Mouse (Mus musculus): Measurements from ENCODE around the gene Wfdc5.

DNA sequence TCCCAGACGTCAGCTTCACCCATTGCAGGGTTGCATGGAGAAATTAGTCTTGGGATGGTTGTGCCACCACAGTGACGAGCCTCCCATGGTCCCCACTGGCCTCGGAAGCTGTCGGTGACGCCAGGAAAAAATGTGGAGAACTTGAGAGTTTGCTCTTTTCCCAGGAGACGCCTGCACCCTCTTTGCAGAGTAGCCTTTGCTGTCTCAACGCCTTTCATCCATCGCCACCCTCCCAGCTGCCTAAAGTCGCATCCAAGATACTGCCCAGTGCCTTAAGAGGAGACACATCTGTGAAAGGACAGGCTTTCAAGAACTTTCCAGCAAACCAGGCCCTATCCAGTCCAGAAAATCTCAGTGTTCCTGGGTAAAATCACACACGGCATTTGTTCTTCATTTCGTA is 30.2 kb downstream of the Wfdc5 start:
- no peak for TF ChIP-seq CTCF (conservative IDR thresholded peaks at IDR 0.05; ENCODE audit: insufficient read depth, insufficient read length, low read depth, low read length)
- TF ChIP-seq POLR2A (IDR thresholded peaks at IDR 0.05; ENCODE audit: low read depth, low read length): no peak
